Mouse (Mus musculus) ovary, postnatal 14 days (tissue): ENCODE measurements around the gene Nusap1.
"Not testable (repeated sequence)": the region's sequence is repeated elsewhere in the genome, so short reads cannot be mapped to it uniquely, and the experiment has no call there.

Experiments
- DNase-seq: peaks from one replicate; pipeline ENCODE4 v3.0.0; 2022; ENCODE audit warnings: low spot score

Nusap1 gene

DNA sequence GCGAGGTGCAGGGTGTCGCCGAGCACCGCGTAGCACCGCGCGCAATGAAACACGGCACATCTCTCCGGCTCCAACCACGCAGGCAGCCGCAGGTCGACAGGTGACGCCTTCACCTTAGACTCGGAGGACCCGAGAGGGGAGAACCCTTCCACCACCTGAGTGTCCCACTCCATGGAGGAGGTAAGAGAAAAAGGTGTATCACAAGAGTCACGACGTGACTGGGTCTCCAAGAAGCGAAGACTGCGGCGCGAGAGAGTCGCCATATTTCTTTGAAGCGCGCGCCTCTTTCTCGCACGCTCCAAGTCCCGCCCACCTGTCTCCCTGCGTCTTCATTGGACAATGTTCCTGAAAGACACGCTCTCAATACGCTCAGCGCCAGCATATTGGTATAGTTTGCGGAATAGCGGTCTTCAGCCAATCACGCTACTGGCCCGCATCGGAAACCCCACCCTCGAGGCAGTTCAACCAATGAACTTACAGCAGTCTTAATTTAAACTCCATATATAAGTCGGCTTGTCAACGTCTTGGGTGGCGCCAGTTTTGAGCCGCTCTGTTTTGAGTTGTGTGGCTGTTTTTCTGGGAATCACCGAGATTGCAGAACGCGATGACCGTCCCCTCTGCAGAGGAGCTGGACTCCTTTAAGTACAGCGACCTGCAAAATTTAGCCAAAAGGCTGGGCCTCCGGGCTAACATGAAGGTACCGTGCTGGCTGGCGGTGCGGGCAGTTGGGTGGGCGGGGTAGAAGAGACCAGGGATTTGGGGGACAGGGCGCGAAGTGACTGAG is at the start of gene Nusap1, which contains the start of gene Oip5:
Nusap1 (plus strand) TSS at position 100 of the 784 bp plus-strand sequence.
Oip5 (minus strand) TSS at position 271 of the 784 bp plus-strand sequence.
- DNase-seq: peak; percentile 83

DNA sequence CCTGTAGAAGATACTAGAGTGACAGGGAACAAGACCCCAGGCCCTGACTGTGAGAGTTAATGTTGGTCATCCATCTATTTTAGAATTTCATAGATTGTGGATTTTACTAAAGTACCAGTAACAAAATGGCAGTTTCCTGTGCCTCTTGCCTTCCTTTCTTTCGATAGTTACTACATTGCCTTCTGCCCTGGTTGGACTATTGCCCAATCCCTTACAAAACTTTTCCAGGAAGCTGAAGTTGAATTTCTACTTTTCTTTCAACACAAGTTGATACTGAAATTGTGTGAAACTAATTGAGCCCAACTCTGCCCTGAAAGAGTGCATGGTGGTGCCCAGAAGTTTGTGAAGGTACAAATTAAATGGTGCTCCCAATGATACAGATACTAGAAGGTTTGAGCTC is 45.6 kb upstream of the Nusap1 start:
- no peak for DNase-seq

- DNase-seq: no peak
Measured at GRCm38 (mm10) chr2:119581571-119581970, 36.5 kb upstream of the Nusap1 start.

- no peak for DNase-seq
Measured at GRCm38 (mm10) chr2:119583439-119583838, 34.7 kb upstream of the Nusap1 start.

GRCm38 (mm10) chr2:119584282-119584681 is 33.8 kb upstream of the Nusap1 start:
- DNase-seq: no peak

DNA sequence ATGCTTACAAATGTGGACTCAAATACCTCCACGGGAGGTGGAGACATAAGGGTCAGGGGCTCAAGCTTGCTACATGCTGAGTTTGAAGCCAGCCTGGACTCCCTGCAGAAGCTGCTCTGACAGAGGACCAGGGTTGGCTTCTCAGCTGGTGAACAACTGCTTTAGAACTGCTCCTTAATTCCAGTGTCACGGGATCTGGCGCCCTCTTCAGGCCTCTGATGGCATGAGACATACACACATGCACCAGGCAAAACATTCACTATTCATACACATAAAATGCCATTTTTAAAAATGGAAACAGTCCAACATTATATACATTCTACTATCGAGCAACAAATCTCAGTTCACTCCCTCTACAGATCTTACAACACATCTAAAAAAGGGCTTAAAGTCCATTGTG is 30.7 kb upstream of the Nusap1 start:
- DNase-seq: peak; percentile 36

DNA sequence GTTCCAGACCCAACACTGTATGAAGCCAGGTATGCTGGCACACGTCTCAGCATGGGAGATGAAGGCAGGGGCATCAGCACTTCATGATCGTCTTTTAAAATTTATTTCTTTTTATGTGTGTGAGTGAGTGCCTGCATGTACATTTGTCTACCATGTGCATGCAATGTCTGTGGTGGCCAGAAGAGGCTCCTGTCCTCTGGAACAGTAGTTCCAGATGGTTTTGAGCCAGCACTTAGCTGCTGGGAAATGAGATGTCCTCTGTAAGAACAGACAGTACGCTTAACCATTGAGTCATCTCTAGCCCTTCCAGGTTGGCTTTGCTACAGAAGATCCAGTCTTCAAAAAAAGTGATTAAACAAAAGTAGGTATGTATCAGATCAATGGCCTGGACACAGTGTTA is 26.9 kb upstream of the Nusap1 start:
- DNase-seq: no peak

DNA sequence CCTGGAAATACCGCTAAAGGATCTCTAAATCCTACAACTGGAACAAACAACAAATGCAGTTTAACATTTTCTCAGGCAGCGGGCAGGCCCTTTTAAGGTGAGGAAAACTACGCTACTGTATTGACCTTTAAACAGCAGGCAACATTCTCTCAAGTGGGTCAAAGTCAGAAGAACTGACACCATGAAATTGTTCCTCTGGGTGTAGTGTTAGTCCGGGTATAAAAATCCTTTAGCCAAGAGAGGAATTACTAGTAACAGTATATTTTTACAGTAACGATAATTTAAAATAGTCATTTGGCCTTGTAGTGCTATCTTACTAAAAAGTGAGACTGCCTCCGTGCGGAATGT is 24.4 kb upstream of the Nusap1 start:
- DNase-seq: no peak

- DNase-seq: peak; percentile 97
Measured at GRCm38 (mm10) chr2:119594113-119594981, 23.8 kb upstream of the Nusap1 start.

DNA sequence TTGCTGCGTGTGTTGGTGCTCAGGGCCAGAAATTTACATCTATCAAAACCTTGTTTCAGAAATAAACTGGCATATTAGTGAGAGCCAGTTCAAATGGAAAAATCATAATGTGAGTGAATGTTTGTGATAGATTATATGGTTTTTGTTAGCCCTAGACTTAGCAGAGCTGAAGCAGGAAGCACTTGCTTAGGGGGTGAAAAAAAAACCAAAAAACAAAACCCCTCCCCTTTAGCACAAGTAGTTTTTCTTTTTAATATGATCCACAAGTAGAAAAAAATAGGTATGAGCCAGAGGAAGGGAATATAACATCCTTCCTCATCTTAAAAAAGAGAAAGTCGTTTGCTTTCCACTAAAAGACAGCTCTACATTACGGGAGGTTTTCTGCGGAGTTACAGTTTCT is 22.8 kb upstream of the Nusap1 start:
- no peak for DNase-seq

DNA sequence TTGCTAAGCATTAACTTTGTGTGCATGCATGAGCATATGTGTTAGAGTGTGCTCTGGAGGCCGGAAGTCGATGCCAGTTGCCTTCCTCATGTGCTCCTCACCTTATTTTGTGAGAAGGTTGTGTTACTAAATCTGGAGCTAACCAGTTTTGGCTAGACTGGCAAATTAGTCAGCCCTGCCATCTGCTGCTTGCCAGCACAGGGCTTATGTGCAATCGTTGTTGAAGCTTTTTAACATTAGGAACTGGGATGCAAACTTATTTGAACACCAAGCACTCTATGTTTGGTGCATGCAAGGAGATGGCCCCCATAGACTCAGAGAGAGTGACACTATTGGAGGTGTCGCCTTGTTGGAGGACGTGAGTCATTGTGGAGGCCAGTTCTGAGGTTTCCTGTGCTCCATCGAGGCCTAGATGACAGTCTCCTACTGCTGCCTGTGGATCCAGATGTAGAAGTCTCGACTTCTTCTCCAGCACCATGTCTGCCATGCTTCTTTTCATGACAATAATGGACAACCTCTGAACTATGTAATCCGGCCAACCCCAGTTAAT is 21.2 kb upstream of the Nusap1 start:
- DNase-seq: no peak

DNA sequence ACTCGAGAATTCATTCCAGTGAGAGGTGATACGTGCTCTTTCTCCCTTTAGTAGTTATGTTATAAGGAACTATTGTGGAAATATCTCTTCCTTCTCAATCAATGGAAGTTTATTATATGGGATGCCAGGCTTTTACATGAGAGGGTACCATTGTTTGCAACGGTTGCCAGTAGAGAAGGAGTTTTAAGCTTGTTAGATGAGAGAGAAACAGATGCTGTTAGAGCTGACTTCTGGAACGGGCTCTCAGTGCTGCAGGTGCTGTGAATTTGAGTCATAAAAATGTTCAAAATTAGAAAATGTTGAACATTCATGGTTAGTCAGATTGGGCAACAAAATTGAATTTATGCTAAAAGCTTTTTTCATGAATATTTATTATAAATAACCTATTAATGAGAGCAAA is 17.1 kb upstream of the Nusap1 start:
- no peak for DNase-seq

GRCm38 (mm10) chr2:119601575-119601974 is 16.5 kb upstream of the Nusap1 start:
- DNase-seq: not testable (repeated sequence)

DNA sequence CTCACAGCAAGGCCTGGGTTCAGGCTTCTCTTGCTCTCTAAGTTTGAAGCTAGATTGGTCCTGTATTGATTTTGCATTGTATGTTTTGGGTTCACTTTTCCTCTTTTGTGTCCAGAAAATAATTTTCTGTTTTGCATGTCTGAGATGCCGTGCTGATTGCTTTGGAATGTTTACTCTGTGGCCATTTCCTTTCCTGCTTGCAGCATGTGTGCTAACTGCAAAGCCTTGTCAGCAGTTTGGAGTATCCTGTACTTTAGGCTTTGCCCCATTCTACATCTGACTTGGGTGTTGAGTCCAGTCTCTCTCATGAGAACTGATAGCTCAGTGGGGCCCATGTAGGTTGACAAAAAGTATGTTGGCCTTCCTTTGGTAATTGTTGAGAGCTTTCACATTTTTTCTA is 15.6 kb upstream of the Nusap1 start:
- no peak for DNase-seq

- no peak for DNase-seq
Measured at GRCm38 (mm10) chr2:119603909-119604308, 14.2 kb upstream of the Nusap1 start.

DNA sequence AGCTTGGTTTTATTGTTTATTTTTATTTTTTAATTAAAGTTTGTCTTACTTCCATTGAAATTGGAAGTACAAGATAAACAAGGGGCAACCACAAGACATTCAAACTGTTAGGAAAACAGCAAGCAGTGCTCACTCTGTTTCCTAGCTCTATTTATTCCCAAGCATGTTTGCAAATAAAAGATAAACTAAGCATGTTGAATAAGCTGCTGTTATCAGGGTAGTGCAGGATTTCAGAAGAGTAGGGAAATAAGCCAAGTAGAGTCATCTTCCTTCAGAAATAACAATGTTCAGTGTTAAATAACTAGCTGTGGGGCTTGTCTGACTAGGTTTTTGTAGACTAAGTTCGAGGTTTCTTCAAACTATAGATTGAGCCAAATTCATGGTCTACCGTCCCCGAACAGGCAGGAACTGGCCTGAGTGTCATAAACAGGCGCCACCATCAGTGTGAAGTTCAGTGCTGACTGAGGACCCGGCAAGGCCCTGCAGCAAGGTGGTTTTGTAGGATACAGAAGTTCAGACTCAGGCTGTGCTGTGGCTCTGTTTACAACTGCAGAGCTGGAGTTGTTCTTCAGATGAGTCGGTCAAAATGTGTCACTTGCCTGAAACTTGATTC is 12.6 kb upstream of the Nusap1 start:
- DNase-seq: no peak

DNA sequence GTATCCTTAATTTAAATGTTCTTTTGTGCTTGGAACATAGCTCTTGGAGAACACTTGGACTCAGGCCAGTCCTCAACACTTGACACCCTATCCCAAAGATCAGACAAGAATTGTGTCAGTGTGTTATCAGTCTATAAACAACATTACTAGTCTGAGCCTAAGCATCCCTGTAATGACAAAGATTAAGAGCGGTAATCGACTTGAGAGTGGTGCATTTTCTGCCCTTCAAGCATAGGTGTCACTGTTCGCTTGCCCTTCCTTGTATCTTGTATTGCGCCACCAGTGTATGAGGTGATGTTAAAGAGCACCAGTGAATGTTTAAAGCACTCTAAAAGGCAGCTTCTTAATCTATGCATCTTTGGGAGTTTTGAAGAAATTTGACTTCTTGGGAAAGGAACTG is 11.1 kb upstream of the Nusap1 start:
- DNase-seq: no peak

GRCm38 (mm10) chr2:119617841-119618198 is 278 bp upstream of the Nusap1 start:
- DNase-seq: no peak

DNA sequence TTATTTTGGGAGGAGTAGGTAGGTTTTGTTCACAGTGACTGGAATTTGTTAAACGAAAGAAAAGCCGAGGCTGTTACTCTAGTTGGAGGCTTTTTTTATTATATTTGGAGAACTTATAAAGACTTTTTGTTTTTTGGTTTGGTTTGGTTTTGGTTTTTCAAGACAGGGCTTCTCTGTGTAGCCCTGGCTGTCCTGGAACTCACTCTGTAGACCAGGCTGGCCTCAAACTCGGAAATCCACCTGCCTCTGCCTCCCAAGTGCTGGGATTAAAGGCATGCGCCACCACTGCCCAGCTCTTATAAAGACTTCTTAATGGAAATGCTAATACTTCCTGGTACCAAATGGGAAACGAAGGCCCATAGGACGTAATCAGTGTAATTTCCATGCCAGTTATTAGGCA is 904 bp downstream of the Nusap1 start:
- not testable (repeated sequence) for DNase-seq

DNA sequence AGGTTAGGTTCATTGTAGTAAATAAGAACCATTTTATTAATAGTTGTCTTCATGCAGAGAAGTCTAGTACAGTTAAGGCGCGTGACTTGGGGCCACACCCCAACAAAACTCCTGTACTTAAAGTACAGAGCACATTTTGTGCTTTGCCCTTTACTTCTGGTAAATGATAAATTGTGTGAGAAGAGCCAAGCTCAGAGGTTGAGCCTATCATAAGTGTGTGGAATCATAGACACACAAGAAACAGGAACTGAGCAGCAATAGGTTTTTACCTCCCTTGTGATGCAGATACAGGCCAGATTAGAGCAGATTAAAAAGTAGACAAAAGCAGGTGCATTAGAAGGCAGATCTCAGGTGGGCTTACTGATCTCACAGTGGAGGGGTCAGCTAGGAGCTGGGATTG is 3.2 kb downstream of the Nusap1 start:
- no peak for DNase-seq

DNA sequence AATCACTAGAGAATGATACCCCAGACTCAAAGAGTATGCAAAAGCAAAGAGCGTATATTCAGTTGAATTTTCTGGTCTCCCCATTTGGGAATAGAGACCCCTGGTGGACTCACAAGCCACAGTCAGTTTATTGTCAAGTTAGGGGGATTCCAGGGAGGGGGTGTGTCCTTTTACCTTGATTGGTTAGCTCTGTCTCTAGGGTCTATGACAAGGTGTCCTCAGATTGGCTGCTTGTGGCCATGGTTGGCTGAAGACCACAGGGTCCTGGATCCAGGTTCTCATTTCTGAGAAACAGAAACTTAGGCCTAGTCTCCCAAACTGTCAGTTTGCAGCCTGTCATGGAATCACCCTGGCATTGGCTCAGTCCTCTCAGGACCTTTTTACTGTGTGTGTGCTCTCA is 18.7 kb downstream of the Nusap1 start:
- no peak for DNase-seq

GRCm38 (mm10) chr2:119641214-119641912 is 23.3 kb downstream of the Nusap1 start:
- no peak for DNase-seq
